Mouse (Mus musculus) spleen, adult 2 months (tissue): Measurements from ENCODE around the gene Tpx2.

ENCODE experiments used
- CTCF ChIP-seq: fragments of 200-500 bp; IDR thresholded peaks from 2 replicates; pipeline ENCODE4 v1.5.1; 2011; ENCODE audit warnings: mild to moderate bottlenecking, inconsistent platforms; ENCODE audit not compliant: insufficient read depth, insufficient read length, insufficient replicate concordance; ENCODE audit errors: extremely low read depth
- POLR2A ChIP-seq: fragments of 200-500 bp; IDR thresholded peaks from 2 replicates; pipeline ENCODE4 v1.6.1; 2011; ENCODE audit warnings: low read depth, low read length, inconsistent platforms

GRCm38 (mm10) chr2:152943568-152943967, 95.8 kb downstream of the Tpx2 start:
- TF ChIP-seq POLR2A (no peak), CTCF (no peak)
